ENCODE assay signal across 8 mouse cellular contexts in genomic region chr5:118268987-118269386, GRCm38 (mm10). TPM values are rescaled to one million over a fixed set of nuclear protein-coding genes. Genes with fewer than 3 reads are reported as not detected.
DNase-seq lines count a peak whose midpoint lies in the region; ATAC-seq lines count a peak whose summit lies in the region.

No protein-coding gene starts in this region.

- no peaks in the 10 kb centered on the region for H3K9me3 ChIP-seq in hindbrain, embryonic 14.5 days (ENCODE audit: control insufficient read depth, low read length)

- H3K4me3 ChIP-seq in hindbrain, embryonic 14.5 days (replicated peaks; ENCODE audit: low read length): 0 out of 2 replicates have a peak overlapping the region, but pooled peaks have one; percentile 11

- WGBS in hindbrain, embryonic 14.5 days: 1% methylated on average over 13 of the region's 13 CpGs

- peak overlapping the region; percentile 40 for H3K9ac ChIP-seq in hindbrain, embryonic 14.5 days

- no peak overlapping the region for H3K27ac ChIP-seq in hindbrain, embryonic 14.5 days

- no peaks in the 10 kb centered on the region for H3K36me3 ChIP-seq in hindbrain, embryonic 14.5 days (replicated peaks; ENCODE audit: control insufficient read depth, insufficient read depth)

- ATAC-seq in hindbrain, embryonic 14.5 days (ENCODE audit: low FRiP score): peak; percentile 86

- peaks cover 3% of the 10 kb centered on the region; the same call in 1 of the 2 replicates for H3K27me3 ChIP-seq in hindbrain, embryonic 14.5 days (ENCODE audit: control insufficient read depth, insufficient read depth, low read length)

- DNase-seq in NIH3T3 (ENCODE audit: low read depth): peak; percentile 92
- DNase-seq in cerebellum, postnatal 14 days: peak; percentile 97
- DNase-seq in frontal cortex, postnatal 25 days (ENCODE audit: low spot score in 2 of 2): peak; percentile 89 to 90
- DNase-seq in hindbrain, embryonic 14.5 days (ENCODE audit: low spot score): peak; percentile 98
- DNase-seq in layer of hippocampus, postnatal 25 days (ENCODE audit: extremely low spot score in 1 of 2, low spot score in 1 of 2): peak; percentile 88 to 98
- DNase-seq in lung, postnatal 25 days (ENCODE audit: low spot score): peak; percentile 89
- DNase-seq in retina, postnatal 7 days (ENCODE audit: low read depth, low spot score): peak; percentile 76
- peak; percentile 47 for DNase-seq in urinary bladder, postnatal 10 days (ENCODE audit: low spot score)

- H3K4me2 ChIP-seq in hindbrain, embryonic 14.5 days (replicated peaks): peak overlapping the region; percentile 42

- peaks cover 17% of the 10 kb centered on the region for H3K4me1 ChIP-seq in hindbrain, embryonic 14.5 days (replicated peaks; ENCODE audit: control insufficient read depth, insufficient read depth, low read length)

RNA-seq across cellular contexts. Expression of gene 2410131K14Rik, which starts 24.0 kb away (rescaled TPM):
- polyA plus RNA-seq in hindbrain, embryonic 14.5 days (2014; fragmentation: Nextera tagmentation; extraction: Ambion mirVana): 16.4 and 17.2 TPM in 2 replicates
- total RNA-seq in layer of hippocampus, postnatal 25 days (2021): 10 to 100 TPM; 12.6 to 15.4 TPM

RNA-seq across cellular contexts. Expression of gene Rnft2, which starts 24.1 kb away (rescaled TPM):
- 12.6 and 13.0 TPM in 2 replicates for polyA plus RNA-seq in hindbrain, embryonic 14.5 days (2014; fragmentation: Nextera tagmentation; extraction: Ambion mirVana)
- 10 to 100 TPM; 69.4 to 69.8 TPM for total RNA-seq in layer of hippocampus, postnatal 25 days (2021)

Comparison
In these comparisons a context has a peak if more than half of its experiments do, and no peak if none do; other contexts are left out.
1. DNase-seq: peak in every context shown above with its lines; median percentile 98 in hindbrain, embryonic 14.5 days; 97 in cerebellum, postnatal 14 days; 93 in layer of hippocampus, postnatal 25 days; 92 in NIH3T3; 90 in frontal cortex, postnatal 25 days; 89 in lung, postnatal 25 days; 76 in retina, postnatal 7 days; 47 in urinary bladder, postnatal 10 days.